Mouse (Mus musculus) hindbrain, postnatal 0 days (tissue): ENCODE measurements around the gene Vmn1r204. TPM values are rescaled to one million over a fixed set of nuclear protein-coding genes. Genes with fewer than 3 reads are reported as not detected.
"Not testable (repeated sequence)": the region's sequence is repeated elsewhere in the genome, so short reads cannot be mapped to it uniquely, and the experiment has no call there.

ENCODE experiments used
- ATAC-seq: fragments of 200-750 bp; cut with Nextera tagmentation; 2 replicates; pipeline ENCODE4 v1.8.0; 2017; ENCODE audit warnings: mild to moderate bottlenecking, moderate TSS enrichment, moderate library complexity
- DNase-seq: peaks from one replicate; pipeline ENCODE4 v3.0.0-alpha.2; 2015; ENCODE audit warnings: low spot score
- H3K27ac ChIP-seq: fragments of 300-500 bp; sonication (generic); 2 replicates; pipeline ENCODE4 v1.5.1; 2014; ENCODE audit warnings: mild to moderate bottlenecking
- H3K27me3 ChIP-seq: fragments of 300-500 bp; sonication (generic); 2 replicates; pipeline ENCODE4 v1.6.1; 2014; ENCODE audit warnings: low read length, mixed read lengths; ENCODE audit not compliant: insufficient read depth
- H3K36me3 ChIP-seq: fragments of 300-500 bp; sonication (generic); 2 replicates; pipeline ENCODE4 v1.6.1; 2014; ENCODE audit warnings: low read length, mixed read lengths; ENCODE audit not compliant: insufficient read depth
- H3K4me1 ChIP-seq: fragments of 300-500 bp; sonication (generic); 2 replicates; pipeline ENCODE4 v1.6.1; 2014; ENCODE audit warnings: antibody characterized with exemption, low read length, mixed read lengths; ENCODE audit not compliant: insufficient read depth
- H3K4me2 ChIP-seq: fragments of 300-500 bp; sonication (generic); 2 replicates; pipeline ENCODE4 v1.6.1; 2014; ENCODE audit warnings: low read depth, mild to moderate bottlenecking, low read length, moderate library complexity, mixed read lengths
- H3K4me3 ChIP-seq: fragments of 300-500 bp; sonication (generic); 2 replicates; pipeline ENCODE4 v1.5.1; 2014; ENCODE audit warnings: low read length
- H3K9ac ChIP-seq: fragments of 300-500 bp; sonication (generic); replicated peaks from 2 replicates; pipeline ENCODE4 v1.6.1; 2014; ENCODE audit warnings: mild to moderate bottlenecking, low read length, moderate library complexity, mixed read lengths
- H3K9me3 ChIP-seq: fragments of 300-500 bp; sonication (generic); 2 replicates; pipeline ENCODE4 v1.6.1; 2016; ENCODE audit warnings: low read length, mixed read lengths
- CTCF ChIP-seq: IDR thresholded peaks from 2 replicates; pipeline ENCODE4 v1.5.1; 2016; ENCODE audit warnings: antibody characterized with exemption, control low read depth, low read depth
- WGBS: fragments of 180-500 bp; shearing (Covaris S2); extraction: QIAGEN DNeasy Blood & Tissue Kit; methylation state at CpG from one replicate; pipeline ENCODE4 v1.1.7; 2014; 5-methylcytosine and 5-hydroxymethylcytosine counted together
- polyA plus RNA-seq: library from polyadenylated mRNA; unstranded; fragments of >200 nt; fragmentation: Nextera tagmentation; extraction: Ambion mirVana; gene quantifications from 2 replicates; pipeline ENCODE4 v1.2.1, GENCODE M21; 2015
- total RNA-seq: library from RNA; depleted of rRNA; stranded (reverse); fragments of >200 nt; gene quantifications from 2 replicates; pipeline ENCODE4 v1.2.3, GENCODE M21; 2014; rRNA removed

Gene Vmn1r204
- total RNA-seq (not detected in 2 replicates), polyA plus RNA-seq (not detected in 2 replicates)

DNA sequence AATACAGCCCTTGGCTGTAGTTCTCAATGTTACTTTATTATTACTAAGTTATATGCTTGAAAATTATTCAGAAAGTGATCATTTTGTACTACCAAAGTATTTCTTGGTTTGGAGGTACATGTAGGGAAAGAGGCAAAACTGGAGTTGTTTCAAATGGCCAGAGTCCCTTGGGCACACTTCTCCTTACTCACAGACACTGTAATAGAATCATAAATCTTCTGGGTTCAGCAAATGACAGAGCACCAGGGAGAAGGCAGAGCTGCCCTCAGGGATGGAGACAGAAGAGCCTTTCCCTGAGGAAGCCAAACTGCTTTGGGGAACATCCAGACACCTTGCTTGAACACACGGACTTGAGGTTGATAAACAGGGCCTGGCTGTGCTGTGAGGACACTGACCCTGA is at the start of gene Vmn1r204:
TSS of gene Vmn1r204 (plus strand) at position 301 of the 400 bp plus-strand sequence.
- H3K36me3 ChIP-seq, H3K27ac ChIP-seq, H3K27me3 ChIP-seq, H3K9ac ChIP-seq, H3K4me3 ChIP-seq, H3K4me1 ChIP-seq, DNase-seq, H3K4me2 ChIP-seq, ATAC-seq, H3K9me3 ChIP-seq: not testable (repeated sequence)
- 68% methylated on average over 1 of the region's 1 CpGs for WGBS

DNA sequence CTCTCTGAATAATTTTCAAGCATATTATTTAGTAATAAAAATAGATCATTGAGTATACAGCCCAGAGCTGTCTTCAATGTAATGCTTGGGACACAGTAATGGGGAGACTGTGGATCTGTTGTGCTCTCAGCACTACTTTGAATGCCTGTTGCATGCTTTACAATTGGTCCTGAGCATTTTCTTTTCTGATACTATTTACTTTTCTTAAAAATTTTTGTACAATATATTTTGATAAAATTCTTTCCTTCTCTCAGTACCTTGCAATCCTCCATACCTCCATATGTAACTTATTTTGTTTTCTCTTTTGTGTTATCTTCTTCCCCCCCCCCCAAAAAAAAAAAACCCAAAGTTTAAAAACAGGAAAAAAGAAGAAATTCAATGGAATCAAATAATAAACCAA is 47.7 kb upstream of the Vmn1r204 start, which contains the start of gene Vmn1r202:
TSS of gene Vmn1r202 (minus strand) at position 101 of the 400 bp plus-strand sequence.
- no peak for DNase-seq
- Histone ChIP-seq H3K27ac (no peak within 1 kb of the TSS), H3K9ac (no peak within 1 kb of the TSS), H3K27me3 (no peaks in the 10 kb centered on the region), H3K36me3 (no peaks in the 10 kb centered on the region), H3K4me1 (no peaks in the 10 kb centered on the region), H3K4me2 (no peak within 1 kb of the TSS), H3K9me3 (no peaks in the 10 kb centered on the region), H3K4me3 (no peak within 1 kb of the TSS)
- ATAC-seq, result no peak
- TF ChIP-seq CTCF, result no peak

DNA sequence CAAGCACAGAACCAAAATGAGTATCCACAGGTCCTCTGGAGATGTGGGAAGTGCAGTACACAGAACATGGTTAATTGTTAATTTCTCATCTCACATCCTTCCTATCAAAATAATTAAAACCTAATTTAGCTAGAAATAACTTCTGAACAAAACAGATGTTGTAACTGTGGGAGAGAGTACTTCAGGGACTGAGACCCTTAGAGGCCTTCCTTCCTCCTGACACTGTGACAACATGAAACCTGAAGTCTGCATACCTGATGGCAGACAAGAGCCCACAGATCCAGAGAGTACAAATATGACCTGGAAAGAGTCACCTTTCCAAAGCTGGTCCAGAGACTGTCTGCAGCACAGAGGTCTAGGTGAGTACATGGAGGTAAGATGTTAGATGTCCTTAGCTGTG is 35.2 kb upstream of the Vmn1r204 start, which contains the start of gene Vmn1r203:
TSS of gene Vmn1r203 (plus strand) at position 301 of the 400 bp plus-strand sequence.
- Histone ChIP-seq H3K4me1 (no peaks in the 10 kb centered on the region), H3K36me3 (no peaks in the 10 kb centered on the region), H3K4me3 (no peak within 1 kb of the TSS), H3K27ac (no peak within 1 kb of the TSS), H3K9me3 (no peaks in the 10 kb centered on the region), H3K9ac (no peak within 1 kb of the TSS), H3K27me3 (no peaks in the 10 kb centered on the region), H3K4me2 (no peak within 1 kb of the TSS)
- ATAC-seq (no peak), DNase-seq (no peak)
- no peak for TF ChIP-seq CTCF

DNA sequence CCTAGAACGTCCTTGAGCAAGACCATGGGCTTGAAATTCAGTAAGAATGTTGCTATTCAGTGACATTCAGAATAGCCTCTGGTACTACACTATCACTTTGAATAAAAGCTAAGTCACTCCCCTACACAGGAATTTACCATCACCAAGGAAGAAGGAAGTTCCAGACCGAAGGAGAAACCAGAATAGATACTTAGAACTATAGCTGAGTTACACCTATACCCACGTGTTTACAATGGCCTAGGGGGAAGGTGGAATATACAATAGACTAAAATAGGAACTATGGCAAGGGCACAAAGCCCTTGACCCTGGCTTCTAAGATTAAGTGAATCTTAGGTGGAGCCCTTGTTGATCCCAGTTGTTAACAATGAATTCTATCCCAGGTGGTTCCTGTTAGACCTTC is 21.9 kb downstream of the Vmn1r204 start:
- not testable (repeated sequence) for H3K4me3 ChIP-seq, H3K27me3 ChIP-seq, H3K4me2 ChIP-seq, H3K9ac ChIP-seq, H3K27ac ChIP-seq, DNase-seq, H3K4me1 ChIP-seq, H3K36me3 ChIP-seq, ATAC-seq, H3K9me3 ChIP-seq
- 79% methylated on average over 3 of the region's 3 CpGs for WGBS

DNA sequence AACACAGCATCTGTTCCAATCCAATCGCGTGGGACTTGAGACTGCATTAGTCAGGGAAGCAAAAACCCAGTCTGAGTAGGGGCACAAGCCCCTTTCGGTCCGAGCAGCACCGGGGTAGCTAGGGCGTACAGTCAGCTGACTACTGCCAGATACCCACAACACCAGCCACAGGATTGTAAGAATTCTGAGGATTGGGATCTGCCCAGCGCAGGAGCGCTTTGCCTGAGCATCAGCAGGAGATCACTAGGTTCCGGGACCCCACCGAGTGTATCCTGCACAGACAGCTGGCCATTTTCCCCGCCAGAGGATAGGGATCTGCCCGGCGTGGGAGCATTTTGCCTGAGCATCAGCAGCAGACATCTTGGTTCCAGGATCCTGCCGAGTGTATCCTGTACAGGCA is 30.3 kb downstream of the Vmn1r204 start:
- H3K4me2 ChIP-seq, H3K27ac ChIP-seq, H3K4me3 ChIP-seq, DNase-seq, ATAC-seq, H3K36me3 ChIP-seq, H3K9ac ChIP-seq, H3K4me1 ChIP-seq, H3K9me3 ChIP-seq, H3K27me3 ChIP-seq: not testable (repeated sequence)
- WGBS, result 87% methylated on average over 14 of the region's 14 CpGs

DNA sequence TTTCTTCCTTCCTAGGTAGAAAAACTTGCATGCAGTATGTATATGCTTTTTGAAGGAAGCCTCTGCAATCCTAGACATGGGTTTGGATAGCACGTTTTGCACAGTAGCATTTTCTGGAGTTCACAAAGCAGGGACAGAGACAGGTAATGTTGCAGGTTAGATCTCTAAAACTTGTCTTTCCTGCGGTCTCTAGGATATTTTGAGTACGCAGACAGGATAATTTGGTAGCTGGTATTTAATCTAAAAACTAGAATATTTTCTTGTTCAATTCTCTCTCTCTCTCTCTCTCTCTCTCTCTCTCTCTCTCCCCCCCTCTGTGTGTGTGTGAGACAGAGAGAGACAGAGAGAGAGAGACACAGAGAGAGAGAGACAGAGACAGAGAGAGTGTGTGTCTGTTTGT is 39.9 kb downstream of the Vmn1r204 start, which contains the start of gene Vmn1r205:
TSS of gene Vmn1r205 (minus strand) at position 101 of the 400 bp plus-strand sequence.
- H3K4me1 ChIP-seq, result no peaks in the 10 kb centered on the region
- H3K27ac ChIP-seq, result no peak within 1 kb of the TSS
- ATAC-seq (no peak), DNase-seq (no peak)
- H3K4me3 ChIP-seq, result no peak within 1 kb of the TSS
- no peaks in the 10 kb centered on the region for H3K9me3 ChIP-seq
- no peak within 1 kb of the TSS for H3K4me2 ChIP-seq
- H3K27me3 ChIP-seq, result no peaks in the 10 kb centered on the region
- H3K36me3 ChIP-seq, result no peaks in the 10 kb centered on the region
- WGBS, result 83% methylated on average over 3 of the region's 3 CpGs
- no peak within 1 kb of the TSS for H3K9ac ChIP-seq
- no peak for TF ChIP-seq CTCF

Other genes starting within 250 kb of the Vmn1r204 start
- gene Vmn1r197, start 228.6 kb upstream of the Vmn1r204 start, total RNA-seq, result not detected in 2 replicates
- not detected in 2 replicates for gene Vmn1r197, start 228.6 kb upstream of the Vmn1r204 start, polyA plus RNA-seq
- not detected in 2 replicates for gene Vmn1r198, start 202.8 kb upstream of the Vmn1r204 start, total RNA-seq
- gene Vmn1r198, start 202.8 kb upstream of the Vmn1r204 start, polyA plus RNA-seq, result not detected in 2 replicates
- gene Vmn1r199, start 173.4 kb upstream of the Vmn1r204 start, total RNA-seq, result not detected in 2 replicates
- not detected in 2 replicates for gene Vmn1r199, start 173.4 kb upstream of the Vmn1r204 start, polyA plus RNA-seq
- gene Vmn1r200, start 162.8 kb upstream of the Vmn1r204 start, total RNA-seq, result not detected in 2 replicates
- not detected in 2 replicates for gene Vmn1r200, start 162.8 kb upstream of the Vmn1r204 start, polyA plus RNA-seq
- gene Vmn1r201, start 81.3 kb upstream of the Vmn1r204 start, total RNA-seq, result not detected in 2 replicates
- gene Vmn1r201, start 81.3 kb upstream of the Vmn1r204 start, polyA plus RNA-seq, result not detected in 2 replicates
- not detected in 2 replicates for gene Vmn1r202, start 47.8 kb upstream of the Vmn1r204 start, total RNA-seq
- gene Vmn1r202, start 47.8 kb upstream of the Vmn1r204 start, polyA plus RNA-seq, result not detected in 2 replicates
- not detected in 2 replicates for gene Vmn1r203, start 35.1 kb upstream of the Vmn1r204 start, total RNA-seq
- not detected in 2 replicates for gene Vmn1r203, start 35.1 kb upstream of the Vmn1r204 start, polyA plus RNA-seq
- gene Vmn1r205, start 39.8 kb downstream of the Vmn1r204 start, total RNA-seq, result not detected in 2 replicates
- not detected in 2 replicates for gene Vmn1r205, start 39.8 kb downstream of the Vmn1r204 start, polyA plus RNA-seq
- gene Vmn1r206, start 71.1 kb downstream of the Vmn1r204 start, total RNA-seq, result not detected in 2 replicates
- gene Vmn1r206, start 71.1 kb downstream of the Vmn1r204 start, polyA plus RNA-seq, result not detected in 2 replicates
- not detected in 2 replicates for gene Vmn1r207-ps, start 176.4 kb downstream of the Vmn1r204 start, total RNA-seq
- not detected in 2 replicates for gene Vmn1r207-ps, start 176.4 kb downstream of the Vmn1r204 start, polyA plus RNA-seq
- not detected in 2 replicates for gene Vmn1r208, start 224.2 kb downstream of the Vmn1r204 start, total RNA-seq
- not detected in 2 replicates for gene Vmn1r208, start 224.2 kb downstream of the Vmn1r204 start, polyA plus RNA-seq